In genomic region chr3:131638216-131638615, GRCm38 (mm10) we compare ENCODE assay signal across 10 mouse cellular contexts.
DNase-seq lines count a peak whose midpoint lies in the region; ATAC-seq and TF ChIP-seq lines count a peak whose summit lies in the region.
"Had no signal": no experiment of that assay in that cellular context is flagged by ENCODE, and none has a peak within 500 bp of the region (broad histone marks: within the 10 kb centered on the region; RNA-seq: fewer than 3 reads in every experiment).

No protein-coding gene starts in this region.

- ATAC-seq in kidney, embryonic 15.5 days (replicated peaks; ENCODE audit: low FRiP score) = no peak
- ATAC-seq in limb, embryonic 12.5 days (ENCODE audit: insufficient number of reproducible peaks, insufficient read depth, low FRiP score, low TSS enrichment, low read depth) = peak; percentile 28; the same call in 1 of the 2 replicates
- no peak for ATAC-seq in megakaryocyte progenitor cell, adult 5-6 weeks (replicated peaks; ENCODE audit: poor library complexity)

- H3K4me2 ChIP-seq in kidney, embryonic 15.5 days = no peak overlapping the region
- H3K4me2 ChIP-seq in limb, embryonic 12.5 days = no peak overlapping the region
- H3K4me2 ChIP-seq: lung, embryonic 15.5 days had no signal

- no peak for TF ChIP-seq POLR2A in kidney, adult 2 months (IDR thresholded peaks at IDR 0.05; ENCODE audit: low read depth, low read length)

- 62% methylated on average over 7 of the region's 7 CpGs for WGBS in kidney, adult 2 months
- 67% methylated on average over 7 of the region's 7 CpGs for WGBS in kidney, embryonic 15.5 days
- WGBS in limb, embryonic 12.5 days = 58% methylated on average over 7 of the region's 7 CpGs

- no peaks in the 10 kb centered on the region for H3K4me1 ChIP-seq in kidney, adult 2 months (ENCODE audit: control insufficient read depth, insufficient read depth, low read length)
- no peaks in the 10 kb centered on the region for H3K4me1 ChIP-seq in kidney, embryonic 15.5 days
- peaks cover 32% of the 10 kb centered on the region for H3K4me1 ChIP-seq in limb, embryonic 12.5 days (replicated peaks)
- H3K4me1 ChIP-seq: lung, embryonic 15.5 days had no signal

- peak; percentile 31 for DNase-seq in kidney, adult 2 months
- DNase-seq in adrenal gland, adult (ENCODE audit: inconsistent age in 2 of 2, low spot score in 1 of 2) = peak; percentile 80 to 92
- peak; percentile 65 for DNase-seq in cerebellum, adult 11-12 months
- DNase-seq in retina, embryonic 14.5 days (ENCODE audit: low spot score) = no peak
- DNase-seq in left cerebral cortex, adult 11 months (ENCODE audit: low spot score) = no peak
- DNase-seq: kidney, adult 11 months had no signal

- H3K36me3 ChIP-seq in kidney, adult 2 months (ENCODE audit: control insufficient read depth, insufficient read depth, low read length) = peaks cover 4% of the 10 kb centered on the region
- H3K36me3 ChIP-seq in kidney, embryonic 15.5 days = peaks cover 18% of the 10 kb centered on the region
- H3K36me3 ChIP-seq in limb, embryonic 12.5 days = peaks cover 50% of the 10 kb centered on the region

- no peak for TF ChIP-seq CTCF in kidney, adult 2 months (conservative IDR thresholded peaks at IDR 0.05; ENCODE audit: insufficient read depth, insufficient read length, low read depth, low read length)

- no peak overlapping the region for H3K9ac ChIP-seq in kidney, embryonic 15.5 days
- no peak overlapping the region for H3K9ac ChIP-seq in limb, embryonic 12.5 days (replicated peaks)
- H3K9ac ChIP-seq: lung, embryonic 15.5 days had no signal

- H3K4me3 ChIP-seq in kidney, adult 2 months (ENCODE audit: insufficient read depth, low read depth, low read length) = no peak overlapping the region
- no peak overlapping the region for H3K4me3 ChIP-seq in kidney, embryonic 15.5 days (replicated peaks)
- H3K4me3 ChIP-seq in limb, embryonic 12.5 days (replicated peaks) = no peak overlapping the region
- H3K4me3 ChIP-seq: lung, embryonic 15.5 days had no signal

- no peaks in the 10 kb centered on the region for H3K27me3 ChIP-seq in kidney, adult 2 months (replicated peaks; ENCODE audit: control insufficient read depth, insufficient read depth, low read length)
- H3K27me3 ChIP-seq in kidney, embryonic 15.5 days = no peaks in the 10 kb centered on the region
- no peaks in the 10 kb centered on the region for H3K27me3 ChIP-seq in limb, embryonic 12.5 days
- H3K27me3 ChIP-seq: lung, embryonic 15.5 days had no signal

- no peaks in the 10 kb centered on the region for H3K9me3 ChIP-seq in kidney, embryonic 15.5 days (replicated peaks)
- no peaks in the 10 kb centered on the region for H3K9me3 ChIP-seq in limb, embryonic 12.5 days
- H3K9me3 ChIP-seq: lung, embryonic 15.5 days had no signal

- H3K27ac ChIP-seq in kidney, adult 2 months (ENCODE audit: insufficient read depth, low read depth, low read length) = no peak overlapping the region
- no peak overlapping the region for H3K27ac ChIP-seq in kidney, embryonic 15.5 days
- H3K27ac ChIP-seq in limb, embryonic 12.5 days = peak overlapping the region; percentile 41; the same call in 1 of the 2 replicates
- H3K27ac ChIP-seq: lung, embryonic 15.5 days had no signal

Comparison
In these comparisons a context has a peak if more than half of its experiments do, and no peak if none do; other contexts are left out.
1. DNase-seq: peak in kidney, adult 2 months (single experiment), adrenal gland, adult (2 of 2) and cerebellum, adult 11-12 months (single experiment); none in retina, embryonic 14.5 days (single experiment) and left cerebral cortex, adult 11 months (single experiment).